Mouse (Mus musculus) layer of hippocampus, postnatal 10 days (tissue): Measurements from ENCODE around the gene Iqcn. TPM values are rescaled to one million over a fixed set of nuclear protein-coding genes. Genes with fewer than 3 reads are reported as not detected.

Experiments used
- DNase-seq, 2 experiments: peaks; one replicate each; pipeline ENCODE4 v3.0.0; 2021; ENCODE audit warnings: low spot score in 2 of 2
- long read RNA-seq: library from polyadenylated mRNA; stranded (forward); transcript quantifications from one replicate; pipeline ENCODE4 v2.0.0, GENCODE M21; 2023
- total RNA-seq, 2 experiments: library from RNA; stranded (reverse); gene quantifications; 2 replicates each; pipeline ENCODE4 v1.2.3; 2021

The Iqcn gene
- total RNA-seq: under 1 TPM in 1 of 2 experiments, not detected in 1; 0.07 TPM
- long read RNA-seq: 0 reads

- DNase-seq: no peak
Measured at GRCm38 (mm10) chr8:70703287-70703686, at the start of gene Iqcn. TSS of gene Iqcn (plus strand) at chr8:70703457.

DNA sequence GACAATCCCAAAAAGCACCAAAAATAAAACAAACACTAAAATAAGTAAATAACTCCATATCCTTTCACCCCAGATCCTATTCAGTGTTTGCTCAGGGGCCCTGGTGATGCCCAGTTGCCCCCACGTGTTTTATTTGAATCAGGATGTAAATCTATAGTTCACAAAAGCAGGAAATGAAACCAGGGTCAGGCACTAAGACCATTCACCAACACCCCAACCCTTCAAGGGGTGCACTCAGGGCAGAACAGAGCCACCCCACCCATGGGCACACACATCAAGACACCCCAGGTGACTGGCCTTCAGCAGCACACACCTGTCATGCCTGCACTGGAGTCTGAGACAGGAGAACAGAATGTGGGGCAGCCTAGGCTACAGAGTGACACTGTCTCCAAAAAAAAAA, 49.1 kb upstream of the Iqcn start:
- DNase-seq: no peak

DNA sequence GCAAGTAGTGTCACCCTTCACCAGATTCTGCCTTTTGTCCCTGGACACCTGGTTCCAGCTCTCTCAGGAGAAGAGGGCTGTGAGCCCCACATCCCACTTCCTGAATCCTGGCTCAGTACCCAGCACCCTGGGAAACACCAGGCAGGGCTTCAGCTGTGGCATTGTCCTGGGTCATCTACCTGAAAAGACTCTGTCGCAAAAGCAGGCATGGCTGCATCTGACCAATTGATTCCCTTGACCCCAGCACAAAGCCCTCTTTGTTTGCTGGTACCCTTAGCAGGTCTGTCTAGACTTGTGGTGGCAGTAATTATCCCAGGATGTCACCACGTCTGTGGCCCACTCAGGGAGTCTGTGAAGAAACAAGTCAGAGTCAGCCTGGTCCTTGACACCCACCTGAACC, 47.8 kb upstream of the Iqcn start:
- DNase-seq: no peak

- peak; percentile 30 to 50 for DNase-seq
Measured at GRCm38 (mm10) chr8:70656193-70656790, 47.0 kb upstream of the Iqcn start.

DNA sequence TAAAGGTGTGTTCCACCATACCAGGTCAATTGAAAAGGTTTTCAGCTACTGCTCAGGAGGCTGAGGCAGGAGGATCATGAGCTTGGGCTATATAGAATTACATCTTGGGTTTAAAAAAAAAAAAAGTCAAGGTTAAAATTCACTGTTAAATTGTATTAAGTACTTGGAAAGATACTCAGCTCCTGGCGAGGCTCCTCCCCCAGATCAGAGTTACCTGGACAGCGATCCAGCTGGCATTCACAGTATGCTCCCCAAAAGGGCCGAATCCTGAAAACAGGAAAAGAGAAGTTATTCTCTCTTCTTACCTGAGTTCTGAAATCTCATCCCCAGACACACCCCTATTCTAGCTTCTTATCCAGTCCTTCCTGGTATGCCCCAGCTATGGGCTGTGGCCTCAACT, 46.0 kb upstream of the Iqcn start:
- DNase-seq: no peak

GRCm38 (mm10) chr8:70657739-70658138, 45.5 kb upstream of the Iqcn start:
- no peak for DNase-seq

DNA sequence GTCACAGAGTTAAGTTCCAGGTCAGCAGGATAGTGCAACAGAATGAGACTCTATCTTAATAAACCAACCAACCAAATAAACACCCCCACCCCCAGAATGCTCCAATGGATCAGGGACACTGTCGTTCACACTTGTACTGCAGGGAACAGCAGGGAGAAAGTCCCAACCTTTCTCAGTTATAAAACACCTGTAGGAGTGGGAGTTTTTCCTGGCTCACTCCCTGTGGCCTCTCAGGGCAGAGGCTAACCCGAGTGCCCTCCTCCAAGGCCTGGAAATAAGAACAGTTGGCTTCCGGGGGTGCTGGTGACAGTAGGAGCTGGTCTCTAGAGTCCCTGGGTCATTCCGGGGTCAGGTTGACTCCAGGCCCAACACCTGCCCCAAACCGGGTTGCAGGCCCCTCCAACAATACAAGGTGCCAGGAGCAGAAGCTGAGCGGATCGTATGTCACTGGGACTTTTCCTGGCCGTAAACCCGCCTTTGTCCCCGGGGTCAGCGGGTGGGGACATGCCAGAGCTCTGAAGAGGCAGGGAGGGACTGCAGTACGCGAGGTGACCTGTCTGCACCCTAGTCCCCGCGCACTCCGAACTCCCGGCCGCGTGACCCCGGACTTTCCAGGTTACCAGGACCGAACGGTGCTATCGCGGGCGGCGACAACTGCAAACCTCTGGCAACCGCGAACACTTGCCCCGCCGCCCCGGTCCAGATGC, 44.2 kb upstream of the Iqcn start:
- DNase-seq: no peak

GRCm38 (mm10) chr8:70659604-70660272, 43.5 kb upstream of the Iqcn start:
- peak; percentile 75 to 86 for DNase-seq

DNA sequence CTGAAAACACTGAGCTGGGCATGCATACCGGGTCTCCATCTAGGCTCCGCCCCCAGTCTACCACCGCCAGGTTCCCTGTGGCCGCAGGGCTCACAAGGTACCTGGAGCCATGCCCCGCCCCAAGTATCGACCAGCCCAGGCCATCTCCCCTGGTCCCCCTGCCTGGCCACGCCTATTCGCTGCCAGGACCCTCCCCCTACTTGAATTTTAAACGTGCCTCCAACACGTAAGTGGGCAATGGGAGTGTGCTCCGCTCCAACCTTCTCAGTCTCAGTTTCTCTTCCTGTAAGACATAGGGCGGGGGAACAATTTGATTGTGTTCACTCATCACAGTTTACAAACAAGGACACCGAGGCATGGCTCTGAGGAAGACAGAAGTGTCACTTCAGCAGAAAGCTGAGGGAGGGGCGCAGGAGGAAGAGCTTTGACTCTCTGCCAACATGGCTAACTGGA, 43.0 kb upstream of the Iqcn start, which contains the start of gene Pgpep1:
Pgpep1 (minus strand) TSS at position 116 of the 453 bp plus-strand sequence.
- peak in 1 of 2 experiments; percentile 42 for DNase-seq

DNA sequence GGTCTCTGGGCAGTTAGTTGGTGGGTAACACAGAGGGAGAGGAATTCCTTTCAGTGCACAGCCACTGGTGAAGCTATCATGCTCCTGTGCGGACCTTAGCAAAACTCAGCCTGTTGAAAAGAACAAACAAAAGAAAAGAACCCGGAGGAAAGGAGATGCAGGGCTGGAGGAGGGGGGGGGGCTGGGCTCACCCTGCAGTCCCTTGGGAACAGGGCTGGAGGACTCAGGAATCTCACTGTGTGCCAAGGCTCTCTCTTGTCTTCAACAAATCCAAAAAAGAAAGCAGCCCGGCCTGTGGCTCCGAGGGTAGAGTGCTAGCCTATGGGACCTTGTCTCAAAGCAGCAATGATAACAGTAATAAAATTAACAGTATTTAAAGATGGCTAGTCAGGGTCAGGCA, 39.6 kb upstream of the Iqcn start:
- DNase-seq: no peak

DNA sequence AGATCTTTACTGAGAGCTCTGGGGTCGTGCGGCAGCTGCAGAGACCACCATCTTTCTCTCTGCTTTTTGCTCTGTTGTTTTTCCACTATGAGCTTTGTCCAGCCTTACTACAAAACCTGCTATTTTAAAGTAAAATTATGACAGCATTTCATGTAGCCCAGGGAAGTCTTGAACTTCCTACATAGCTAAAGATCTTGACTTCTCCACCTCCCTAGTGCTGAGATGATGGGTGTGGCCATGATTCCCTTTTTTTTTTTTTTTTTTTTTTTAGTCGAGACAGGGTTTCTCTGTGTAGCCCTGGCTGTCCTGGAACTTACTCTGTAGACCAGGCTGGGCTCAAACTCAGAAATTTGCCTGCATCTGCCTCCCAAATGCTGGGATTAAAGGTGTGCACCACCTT, 38.6 kb upstream of the Iqcn start:
- no peak for DNase-seq

- DNase-seq: no peak
Measured at GRCm38 (mm10) chr8:70665599-70665998, 37.7 kb upstream of the Iqcn start.

GRCm38 (mm10) chr8:70667071-70667470, 36.2 kb upstream of the Iqcn start:
- peak; percentile 58 to 61 for DNase-seq

GRCm38 (mm10) chr8:70671615-70672324, 31.5 kb upstream of the Iqcn start:
- no peak for DNase-seq

DNA sequence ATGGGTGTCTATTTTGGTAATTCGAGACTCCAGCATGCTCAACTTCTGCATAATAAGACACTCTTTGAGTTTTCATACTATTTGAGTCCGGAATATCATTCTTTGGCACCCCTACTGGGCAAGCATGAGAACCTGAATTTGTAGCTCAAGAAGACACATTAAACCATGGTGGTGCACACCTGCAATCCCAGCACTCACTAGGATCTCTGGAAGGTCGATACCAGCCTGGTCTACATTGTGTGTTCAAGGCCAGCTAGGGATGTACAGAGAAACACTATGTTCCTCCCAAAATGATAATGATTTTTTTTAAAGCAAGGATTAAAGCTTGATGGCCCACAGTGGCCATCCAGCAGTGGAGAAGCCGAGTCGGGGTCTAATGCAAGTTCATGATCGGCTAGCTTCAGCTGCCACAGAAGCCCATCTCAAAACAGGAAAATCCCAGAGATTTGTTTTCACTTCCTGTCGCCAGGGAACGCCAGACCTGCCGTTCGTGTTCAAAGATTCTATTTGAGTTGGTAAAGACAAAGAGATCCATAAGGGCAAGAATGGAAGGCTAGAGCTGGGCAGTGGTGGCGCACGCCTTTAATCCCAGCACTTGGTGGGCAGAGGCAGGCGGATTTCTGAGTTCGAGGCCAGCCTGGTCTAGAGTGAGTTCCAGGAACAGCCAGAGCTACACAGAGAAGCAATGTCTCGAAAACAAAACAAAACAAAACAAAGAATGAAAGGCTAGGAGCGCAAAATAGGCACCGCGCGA, 30.8 kb upstream of the Iqcn start:
- no peak for DNase-seq

DNA sequence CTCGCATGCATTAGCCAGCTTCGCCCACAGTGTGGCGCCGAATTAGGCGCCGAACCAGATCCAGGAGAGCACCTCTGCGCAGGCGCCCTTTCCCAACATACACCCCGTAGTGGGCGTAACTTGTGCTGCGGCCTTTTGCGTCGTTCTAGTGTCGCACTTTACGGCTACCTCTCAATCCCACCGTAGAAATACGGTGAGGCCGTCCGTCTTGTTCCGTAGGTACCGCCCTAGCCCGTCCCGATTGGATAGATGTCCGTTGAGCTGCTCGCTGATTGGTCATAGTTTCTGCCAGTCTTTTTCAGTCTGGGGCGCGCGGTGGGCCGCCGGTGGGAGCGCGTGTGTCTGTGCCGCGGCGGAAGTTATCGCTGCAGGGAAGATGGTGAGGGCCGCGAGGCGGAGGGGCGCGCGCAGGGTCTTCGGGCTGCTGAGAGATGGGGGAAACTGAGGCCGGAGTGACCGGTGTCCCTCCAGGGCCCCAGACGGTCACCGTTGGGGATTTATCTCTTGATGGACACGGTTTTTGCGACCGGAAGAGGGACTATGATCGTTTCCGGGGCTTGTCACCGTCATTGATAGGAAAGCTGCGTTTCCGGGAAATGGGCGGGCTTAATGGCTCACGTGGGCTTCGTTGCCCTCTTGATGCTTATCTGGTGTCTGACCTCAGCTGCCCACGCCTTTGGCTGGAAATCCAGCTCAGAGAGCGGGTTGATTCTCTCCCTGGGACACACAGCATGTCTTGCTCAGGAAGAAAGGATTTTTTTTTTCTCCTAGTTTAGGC, 30.0 kb upstream of the Iqcn start, which contains the start of gene Lsm4:
Lsm4 (plus strand) TSS at position 170 of the 778 bp plus-strand sequence.
- peak; percentile 99 for DNase-seq

- DNase-seq: no peak
Measured at GRCm38 (mm10) chr8:70674109-70674508, 29.1 kb upstream of the Iqcn start.

GRCm38 (mm10) chr8:70674716-70675115, 28.5 kb upstream of the Iqcn start:
- no peak for DNase-seq

GRCm38 (mm10) chr8:70675336-70675735, 27.9 kb upstream of the Iqcn start:
- DNase-seq: no peak
